Mouse (Mus musculus) urinary bladder, postnatal 10 days (tissue): Measurements from ENCODE around the gene Def6.

Source experiments
- DNase-seq: peaks from one replicate; pipeline ENCODE4 v3.0.0; 2022; ENCODE audit warnings: low spot score

Gene Def6

GRCm38 (mm10) chr17:28207591-28208313 lies at the start of gene Def6:
Def6 (plus strand) TSS chr17:28207778.
- peak; percentile 32 for DNase-seq

- DNase-seq = no peak
Observed at GRCm38 (mm10) chr17:28160361-28160760, 47.2 kb upstream of the Def6 start.

GRCm38 (mm10) chr17:28161310-28161881 lies 46.2 kb upstream of the Def6 start:
- DNase-seq = no peak

GRCm38 (mm10) chr17:28163666-28164065 lies 43.9 kb upstream of the Def6 start:
- peak; percentile 42 for DNase-seq

GRCm38 (mm10) chr17:28170460-28171305 lies 36.9 kb upstream of the Def6 start:
- no peak for DNase-seq

- no peak for DNase-seq
Observed at GRCm38 (mm10) chr17:28172690-28173089, 34.9 kb upstream of the Def6 start.

- DNase-seq = peak; percentile 72
Observed at GRCm38 (mm10) chr17:28176775-28177539, 30.6 kb upstream of the Def6 start, which contains the start of gene Zfp523. Zfp523 (plus strand) TSS chr17:28177129.

GRCm38 (mm10) chr17:28177540-28178046 lies 30.0 kb upstream of the Def6 start:
- no peak for DNase-seq

GRCm38 (mm10) chr17:28180331-28180730 lies 27.2 kb upstream of the Def6 start:
- no peak for DNase-seq

- no peak for DNase-seq
Observed at GRCm38 (mm10) chr17:28180783-28181544, 26.6 kb upstream of the Def6 start.

- no peak for DNase-seq
Observed at GRCm38 (mm10) chr17:28184971-28185638, 22.5 kb upstream of the Def6 start.

GRCm38 (mm10) chr17:28188313-28188712 lies 19.3 kb upstream of the Def6 start:
- DNase-seq = no peak

- no peak for DNase-seq
Observed at GRCm38 (mm10) chr17:28192754-28193153, 14.8 kb upstream of the Def6 start.

- no peak for DNase-seq
Observed at GRCm38 (mm10) chr17:28193559-28193958, 14.0 kb upstream of the Def6 start.

- no peak for DNase-seq
Observed at GRCm38 (mm10) chr17:28195033-28195432, 12.5 kb upstream of the Def6 start.

- DNase-seq = no peak
Observed at GRCm38 (mm10) chr17:28197646-28198045, 9.9 kb upstream of the Def6 start.

GRCm38 (mm10) chr17:28201982-28202381 lies 5.6 kb upstream of the Def6 start:
- no peak for DNase-seq

GRCm38 (mm10) chr17:28204052-28204720 lies 3.4 kb upstream of the Def6 start:
- DNase-seq = no peak

- no peak for DNase-seq
Observed at GRCm38 (mm10) chr17:28205443-28205842, 2.1 kb upstream of the Def6 start.

- no peak for DNase-seq
Observed at GRCm38 (mm10) chr17:28207092-28207491, 486 bp upstream of the Def6 start.
